Mouse (Mus musculus) hindbrain, postnatal 0 days (tissue): Measurements from ENCODE around the gene Tmem203. TPM values are rescaled to one million over a fixed set of nuclear protein-coding genes. Genes with fewer than 3 reads are reported as not detected.

Source experiments
- ATAC-seq: fragments of 200-750 bp; cut with Nextera tagmentation; 2 replicates; pipeline ENCODE4 v1.8.0; 2017; ENCODE audit warnings: mild to moderate bottlenecking, moderate TSS enrichment, moderate library complexity
- DNase-seq: peaks from one replicate; pipeline ENCODE4 v3.0.0-alpha.2; 2015; ENCODE audit warnings: low spot score
- H3K27ac ChIP-seq: fragments of 300-500 bp; sonication (generic); 2 replicates; pipeline ENCODE4 v1.5.1; 2014; ENCODE audit warnings: mild to moderate bottlenecking
- H3K27me3 ChIP-seq: fragments of 300-500 bp; sonication (generic); 2 replicates; pipeline ENCODE4 v1.6.1; 2014; ENCODE audit warnings: low read length, mixed read lengths; ENCODE audit not compliant: insufficient read depth
- H3K36me3 ChIP-seq: fragments of 300-500 bp; sonication (generic); 2 replicates; pipeline ENCODE4 v1.6.1; 2014; ENCODE audit warnings: low read length, mixed read lengths; ENCODE audit not compliant: insufficient read depth
- H3K4me1 ChIP-seq: fragments of 300-500 bp; sonication (generic); 2 replicates; pipeline ENCODE4 v1.6.1; 2014; ENCODE audit warnings: antibody characterized with exemption, low read length, mixed read lengths; ENCODE audit not compliant: insufficient read depth
- H3K4me2 ChIP-seq: fragments of 300-500 bp; sonication (generic); 2 replicates; pipeline ENCODE4 v1.6.1; 2014; ENCODE audit warnings: low read depth, mild to moderate bottlenecking, low read length, moderate library complexity, mixed read lengths
- H3K4me3 ChIP-seq: fragments of 300-500 bp; sonication (generic); 2 replicates; pipeline ENCODE4 v1.5.1; 2014; ENCODE audit warnings: low read length
- H3K9ac ChIP-seq: fragments of 300-500 bp; sonication (generic); replicated peaks from 2 replicates; pipeline ENCODE4 v1.6.1; 2014; ENCODE audit warnings: mild to moderate bottlenecking, low read length, moderate library complexity, mixed read lengths
- H3K9me3 ChIP-seq: fragments of 300-500 bp; sonication (generic); 2 replicates; pipeline ENCODE4 v1.6.1; 2016; ENCODE audit warnings: low read length, mixed read lengths
- CTCF ChIP-seq: IDR thresholded peaks from 2 replicates; pipeline ENCODE4 v1.5.1; 2016; ENCODE audit warnings: antibody characterized with exemption, control low read depth, low read depth
- WGBS: fragments of 180-500 bp; shearing (Covaris S2); extraction: QIAGEN DNeasy Blood & Tissue Kit; methylation state at CpG from one replicate; pipeline ENCODE4 v1.1.7; 2014; 5-methylcytosine and 5-hydroxymethylcytosine counted together
- polyA plus RNA-seq: library from polyadenylated mRNA; unstranded; fragments of >200 nt; fragmentation: Nextera tagmentation; extraction: Ambion mirVana; gene quantifications from 2 replicates; pipeline ENCODE4 v1.2.1, GENCODE M21; 2015
- total RNA-seq: library from RNA; depleted of rRNA; stranded (reverse); fragments of >200 nt; gene quantifications from 2 replicates; pipeline ENCODE4 v1.2.3, GENCODE M21; 2014

Tmem203 gene
- total and polyA plus RNA-seq, 2 experiments from 2014 or later, result 26.7 to 56.2 TPM

DNA sequence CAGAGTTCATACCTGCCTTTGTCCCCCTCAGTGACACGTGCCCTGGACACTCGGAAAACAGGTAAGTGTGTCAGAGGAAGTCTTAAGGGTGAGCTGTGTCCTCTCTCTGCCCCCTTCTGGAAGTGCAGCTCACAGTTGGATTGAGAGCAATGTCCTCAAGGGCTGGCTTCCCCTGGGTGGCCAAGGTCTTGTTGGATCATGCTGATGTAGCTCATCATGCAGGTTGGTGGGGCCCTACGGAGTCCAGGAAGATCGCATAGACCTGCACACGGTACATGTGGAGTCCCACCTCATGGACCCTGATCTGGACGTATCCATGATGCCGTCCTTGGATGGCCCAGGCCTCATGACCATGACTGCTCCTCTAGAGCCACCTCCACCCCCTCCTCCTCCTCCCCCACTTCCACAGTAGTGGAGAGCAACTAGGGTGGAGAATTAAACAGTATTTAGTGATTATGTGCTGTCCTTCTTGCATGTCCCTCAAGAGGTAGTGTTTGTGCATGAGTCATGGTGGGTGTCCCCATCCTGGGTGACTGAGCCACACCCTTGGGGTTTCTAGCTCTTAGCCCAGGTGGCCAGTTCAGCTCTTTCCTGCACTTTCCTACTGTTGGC, 33.6 kb downstream of the Tmem203 start:
- Histone ChIP-seq H3K9me3 (no peaks in the 10 kb centered on the region), H3K4me1 (peaks cover 36% of the 10 kb centered on the region; the same call in 1 of the 2 replicates), H3K27ac (no peak overlapping the region), H3K27me3 (peaks cover 17% of the 10 kb centered on the region; the same call in 1 of the 2 replicates), H3K4me3 (no peak overlapping the region), H3K9ac (no peak overlapping the region), H3K36me3 (peaks cover 16% of the 10 kb centered on the region; the same call in 1 of the 2 replicates), H3K4me2 (no peak overlapping the region)
- TF ChIP-seq CTCF, result no peak
- WGBS, result 77% methylated on average over 7 of the region's 7 CpGs
- ATAC-seq (no peak), DNase-seq (no peak)

DNA sequence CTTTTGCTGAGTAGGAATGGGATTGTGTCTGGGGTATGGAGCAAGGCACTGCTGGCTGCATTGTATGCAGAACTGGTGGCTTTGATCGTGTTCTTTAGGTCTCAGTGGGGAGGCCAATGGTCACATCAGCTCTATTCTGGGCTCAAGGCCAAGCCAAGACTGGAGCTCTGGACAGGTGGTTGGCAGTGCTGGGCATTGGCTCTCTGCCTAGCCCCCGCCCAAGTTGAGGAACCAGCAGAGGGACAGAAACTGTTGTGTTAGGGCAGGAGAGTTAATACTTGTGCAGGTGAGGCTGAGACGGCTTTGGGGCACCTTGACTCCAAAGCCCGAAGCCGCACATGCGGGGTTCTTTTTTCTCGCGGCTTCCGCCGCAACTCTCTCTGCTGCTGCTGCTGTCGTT, 34.4 kb downstream of the Tmem203 start, which contains the start of gene Lrrc26:
TSS of gene Lrrc26 (plus strand) at position 265 of the 400 bp plus-strand sequence.
- peak within 1 kb of the TSS; percentile 19 for H3K4me3 ChIP-seq
- TF ChIP-seq CTCF, result no peak
- H3K9me3 ChIP-seq, result no peaks in the 10 kb centered on the region
- ATAC-seq, result no peak
- peak within 1 kb of the TSS; percentile 38; the same call in 1 of the 2 replicates for H3K9ac ChIP-seq
- peaks cover 36% of the 10 kb centered on the region; the same call in 1 of the 2 replicates for H3K4me1 ChIP-seq
- H3K27me3 ChIP-seq, result peaks cover 17% of the 10 kb centered on the region; the same call in 1 of the 2 replicates
- H3K27ac ChIP-seq, result peak within 1 kb of the TSS; percentile 71
- H3K4me2 ChIP-seq, result peak within 1 kb of the TSS; percentile 53
- peak; percentile 73 for DNase-seq
- 1% methylated on average over 11 of the region's 11 CpGs for WGBS
- peaks cover 8% of the 10 kb centered on the region; the same call in 1 of the 2 replicates for H3K36me3 ChIP-seq

DNA sequence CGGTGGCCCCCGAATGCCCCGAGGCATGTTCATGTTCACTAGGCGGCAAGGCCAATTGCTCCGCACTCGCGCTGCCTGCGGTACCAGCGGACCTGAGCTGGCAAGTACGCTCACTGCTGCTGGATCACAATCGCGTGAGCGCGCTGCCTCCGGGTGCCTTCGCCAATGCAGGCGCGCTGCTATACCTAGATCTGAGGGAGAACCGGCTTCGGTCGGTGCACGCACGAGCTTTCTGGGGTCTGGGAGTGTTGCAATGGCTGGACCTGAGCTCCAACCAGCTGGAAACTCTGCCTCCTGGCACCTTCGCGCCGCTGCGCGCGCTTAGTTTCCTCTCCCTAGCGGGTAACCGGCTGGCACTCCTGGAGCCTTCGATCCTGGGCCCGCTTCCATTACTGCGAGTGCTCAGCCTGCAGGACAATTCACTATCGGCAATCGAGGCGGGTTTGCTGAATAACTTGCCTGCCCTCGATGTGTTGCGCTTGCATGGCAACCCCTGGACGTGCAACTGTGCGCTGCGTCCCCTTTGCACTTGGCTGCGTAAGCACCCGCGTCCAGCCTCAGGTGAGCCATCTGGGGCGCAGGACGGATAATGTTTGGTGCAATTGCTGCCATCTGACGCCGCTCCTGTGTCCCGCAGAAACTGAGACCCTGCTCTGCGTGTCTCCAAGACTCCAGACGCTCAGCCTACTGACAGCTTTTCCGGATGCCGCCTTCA, 35.0 kb downstream of the Tmem203 start:
- ATAC-seq (peak; percentile 33; the same call in 1 of the 2 replicates), DNase-seq (peak; percentile 68)
- Histone ChIP-seq H3K9ac (peak overlapping the region; percentile 38; the same call in 1 of the 2 replicates), H3K4me3 (peak overlapping the region; percentile 19), H3K4me1 (peaks cover 36% of the 10 kb centered on the region; the same call in 1 of the 2 replicates), H3K9me3 (no peaks in the 10 kb centered on the region), H3K36me3 (peaks cover 8% of the 10 kb centered on the region), H3K4me2 (peak overlapping the region; percentile 53), H3K27me3 (peaks cover 17% of the 10 kb centered on the region; the same call in 1 of the 2 replicates), H3K27ac (peak overlapping the region; percentile 71)
- no peak for TF ChIP-seq CTCF
- under 1% methylated on average over 54 of the region's 54 CpGs for WGBS

DNA sequence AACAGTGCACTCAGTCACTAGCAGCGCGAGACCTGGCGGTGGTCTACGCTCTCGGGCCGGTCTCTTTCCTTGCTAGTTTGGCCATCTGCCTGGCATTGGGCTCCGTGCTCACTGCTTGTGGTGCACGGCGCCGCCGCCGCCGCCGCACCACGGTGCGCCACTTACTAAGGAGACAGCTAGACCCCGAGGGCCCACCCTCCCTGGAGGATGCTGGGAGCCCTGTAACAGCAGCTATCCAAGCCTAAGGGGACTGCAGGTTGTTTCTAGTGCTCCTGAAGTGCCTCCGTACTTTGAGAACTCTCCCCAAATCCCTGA, 35.5 kb downstream of the Tmem203 start:
- H3K36me3 ChIP-seq, result peaks cover 10% of the 10 kb centered on the region
- DNase-seq (peak; percentile 64), ATAC-seq (0 out of 2 replicates have a peak, but pooled peaks have one; percentile 24)
- peak overlapping the region; percentile 18; the same call in 1 of the 2 replicates for H3K4me3 ChIP-seq
- no peaks in the 10 kb centered on the region for H3K9me3 ChIP-seq
- TF ChIP-seq CTCF, result no peak
- peaks cover 17% of the 10 kb centered on the region; the same call in 1 of the 2 replicates for H3K27me3 ChIP-seq
- H3K9ac ChIP-seq, result no peak overlapping the region
- WGBS, result under 1% methylated on average over 18 of the region's 18 CpGs
- H3K27ac ChIP-seq, result peak overlapping the region; percentile 71; the same call in 1 of the 2 replicates
- peak overlapping the region; percentile 53 for H3K4me2 ChIP-seq
- H3K4me1 ChIP-seq, result peaks cover 36% of the 10 kb centered on the region; the same call in 1 of the 2 replicates

DNA sequence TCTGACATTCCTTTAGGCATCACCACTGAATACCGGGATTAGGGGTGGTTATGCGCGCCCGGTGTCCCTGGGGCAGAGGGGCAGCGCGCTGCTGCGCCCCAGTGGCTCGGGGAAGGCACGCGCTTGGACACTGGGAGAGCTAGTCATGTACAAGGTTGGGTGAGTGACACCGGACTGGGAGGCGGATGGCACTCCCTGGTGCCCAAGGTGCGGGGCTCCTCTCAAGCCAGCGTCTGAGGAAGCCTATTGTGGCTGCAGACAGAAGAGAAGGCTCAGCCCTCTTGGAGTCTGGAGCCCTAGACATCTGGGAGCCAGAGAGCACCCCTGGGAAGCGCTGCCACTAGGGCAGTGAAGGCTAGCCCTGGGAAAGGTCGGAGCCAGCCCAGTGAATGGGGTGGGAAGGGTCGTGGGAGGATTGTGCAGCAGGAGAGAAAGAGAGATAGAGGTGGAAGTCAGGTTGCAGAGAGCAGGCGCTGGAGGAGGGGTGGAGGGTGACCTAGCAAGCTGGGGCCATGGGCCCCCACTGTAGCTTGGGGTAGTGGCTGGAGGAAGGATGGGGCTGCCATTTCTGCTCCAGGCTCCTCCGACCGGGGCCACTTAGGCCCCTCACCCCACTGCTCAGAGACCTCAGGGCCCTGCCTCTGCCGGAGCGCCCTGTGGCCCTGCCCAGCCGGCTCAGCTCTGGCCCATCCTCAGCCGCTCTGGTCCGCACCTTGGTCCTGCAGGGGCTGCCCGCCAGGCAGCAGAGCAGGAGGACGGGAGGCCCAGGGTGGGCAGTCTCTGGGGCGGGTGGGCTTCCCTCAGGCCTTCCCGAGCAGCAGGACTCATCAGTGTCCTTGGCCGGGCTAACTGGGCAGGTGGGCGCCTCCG, 36.2 kb downstream of the Tmem203 start:
- Histone ChIP-seq H3K27ac (peak overlapping the region; percentile 71; the same call in 1 of the 2 replicates), H3K4me1 (peaks cover 36% of the 10 kb centered on the region; the same call in 1 of the 2 replicates), H3K4me2 (peak overlapping the region; percentile 53), H3K9ac (peak overlapping the region; percentile 6; the same call in 1 of the 2 replicates), H3K4me3 (peak overlapping the region; percentile 18), H3K9me3 (no peaks in the 10 kb centered on the region), H3K36me3 (peaks cover 15% of the 10 kb centered on the region), H3K27me3 (peaks cover 17% of the 10 kb centered on the region; the same call in 1 of the 2 replicates)
- 11% methylated on average over 31 of the region's 32 CpGs for WGBS
- TF ChIP-seq CTCF, result no peak
- ATAC-seq (no peak), DNase-seq (no peak)

DNA sequence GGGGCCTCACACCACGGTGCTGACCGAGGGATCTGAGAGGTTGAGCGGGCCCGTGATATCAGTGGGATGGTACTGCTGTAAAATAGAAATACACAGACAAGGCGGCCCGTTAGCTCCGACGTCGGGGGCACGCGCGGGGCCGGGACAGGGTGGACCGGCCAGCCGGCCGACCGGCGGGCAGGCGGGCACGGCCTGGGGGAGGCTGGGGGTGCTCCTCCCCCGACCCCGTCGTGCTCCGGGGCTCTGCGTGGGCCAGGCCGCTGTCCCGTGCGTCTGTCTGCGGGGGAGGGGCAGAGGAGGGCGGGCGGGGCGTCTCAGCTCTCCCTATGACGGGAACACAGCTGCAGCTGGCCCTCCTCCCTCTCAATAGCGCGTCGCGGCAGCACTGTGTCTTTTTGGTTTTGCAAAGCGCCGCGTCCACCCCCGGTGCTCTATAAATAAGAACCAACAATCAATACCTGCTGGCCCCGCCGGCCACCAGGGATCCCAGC, 36.9 kb downstream of the Tmem203 start:
- H3K4me1 ChIP-seq, result peaks cover 35% of the 10 kb centered on the region; the same call in 1 of the 2 replicates
- no peak for DNase-seq
- H3K4me2 ChIP-seq, result peak overlapping the region; percentile 33
- no peaks in the 10 kb centered on the region for H3K9me3 ChIP-seq
- H3K4me3 ChIP-seq, result peak overlapping the region; percentile 17; the same call in 1 of the 2 replicates
- no peak for ATAC-seq
- no peak for TF ChIP-seq CTCF
- WGBS, result 8% methylated on average over 36 of the region's 43 CpGs
- H3K36me3 ChIP-seq, result peaks cover 18% of the 10 kb centered on the region
- peaks cover 17% of the 10 kb centered on the region; the same call in 1 of the 2 replicates for H3K27me3 ChIP-seq
- peak overlapping the region; percentile 6; the same call in 1 of the 2 replicates for H3K9ac ChIP-seq
- H3K27ac ChIP-seq, result no peak overlapping the region
